Mouse (Mus musculus) ES-E14 (cell line): Measurements from ENCODE around the gene Cwc22. TPM values are rescaled to one million over a fixed set of nuclear protein-coding genes. Genes with fewer than 3 reads are reported as not detected.

Experiments
- DNase-seq: peaks from one replicate; pipeline ENCODE4 v3.0.0-alpha.2; 2013; ENCODE audit warnings: low read depth, low spot score
- H3K27ac ChIP-seq: 2 replicates; pipeline ENCODE4 v1.5.1; 2012; ENCODE audit warnings: low read depth, mild to moderate bottlenecking, low read length, moderate library complexity, mixed read lengths; ENCODE audit not compliant: poor library complexity, insufficient read depth, severe bottlenecking
- H3K36me3 ChIP-seq: 2 replicates; pipeline ENCODE4 v1.6.1; 2012; ENCODE audit warnings: mild to moderate bottlenecking, low read length, moderate library complexity, mixed read lengths; ENCODE audit not compliant: control insufficient read depth, poor library complexity, insufficient read depth, severe bottlenecking
- H3K4me1 ChIP-seq, 2 experiments: fragments of 150-350 bp in 1 of 2; sonication (generic) in 1 of 2; 2 replicates each; pipeline ENCODE4 v1.6.1; 2012; ENCODE audit warnings: low read length in 2 of 2, mild to moderate bottlenecking in 1 of 2, mixed read lengths in 1 of 2; ENCODE audit not compliant: control insufficient read depth in 2 of 2, insufficient read depth in 2 of 2, poor library complexity in 1 of 2
- H3K4me3 ChIP-seq, 2 experiments: fragments of 150-350 bp in 1 of 2; sonication (generic) in 1 of 2; 2 replicates each; pipeline ENCODE4 v1.5.1; 2012; ENCODE audit warnings: low read length in 2 of 2, low read depth in 1 of 2, mild to moderate bottlenecking in 1 of 2, mixed read lengths in 1 of 2; ENCODE audit not compliant: insufficient read depth in 1 of 2, poor library complexity in 1 of 2, severe bottlenecking in 1 of 2
- H3K9ac ChIP-seq: 2 replicates; pipeline ENCODE4 v1.6.1; 2012; ENCODE audit warnings: low read depth, mild to moderate bottlenecking, low read length, mixed read lengths; ENCODE audit not compliant: poor library complexity, insufficient read depth, severe bottlenecking
- H3K9me3 ChIP-seq: fragments of 150-350 bp; sonication (generic); 2 replicates; pipeline ENCODE4 v1.6.1; 2012; ENCODE audit warnings: low read depth, mild to moderate bottlenecking, low read length; ENCODE audit not compliant: control insufficient read depth, insufficient read depth
- CHD2 ChIP-seq: IDR thresholded peaks from 2 replicates; pipeline ENCODE4 v1.6.1; 2014; ENCODE audit warnings: mild to moderate bottlenecking, low read depth, low read length, inconsistent platforms
- HCFC1 ChIP-seq: IDR thresholded peaks from 2 replicates; pipeline ENCODE4 v1.6.1; 2012; ENCODE audit warnings: low read length, inconsistent platforms, borderline replicate concordance; ENCODE audit not compliant: insufficient read depth
- MAFK ChIP-seq: IDR thresholded peaks from 2 replicates; pipeline ENCODE4 v1.6.1; 2014; ENCODE audit warnings: mild to moderate bottlenecking, low read depth, low read length, inconsistent platforms; ENCODE audit not compliant: insufficient read depth
- ZC3H11A ChIP-seq: IDR thresholded peaks from 2 replicates; pipeline ENCODE4 v1.6.1; 2012; ENCODE audit warnings: low read depth, mild to moderate bottlenecking, inconsistent platforms, low read length, borderline replicate concordance
- ZNF384 ChIP-seq: IDR thresholded peaks from 2 replicates; pipeline ENCODE4 v1.6.1; 2012; ENCODE audit warnings: low read depth, low read length, inconsistent platforms
- in situ Hi-C, 2 experiments: fragments of 600-800 bp; cut with MboI; formaldehyde crosslinking; loops; one replicate each; pipeline ENCODE4 v1.15.1; 2025; ENCODE audit warnings: low sequenced_read_pairs in 2 of 2, inconsistent platforms in 1 of 2; ENCODE audit not compliant: unreplicated experiment in 2 of 2
- total RNA-seq: library from RNA; depleted of rRNA; stranded (reverse); fragments of 300-350 nt; gene quantifications from 2 replicates; pipeline ENCODE4 v1.2.3, GENCODE M21; 2012

Cwc22 gene
- total RNA-seq, 1 experiment: 57.7 TPM

DNA sequence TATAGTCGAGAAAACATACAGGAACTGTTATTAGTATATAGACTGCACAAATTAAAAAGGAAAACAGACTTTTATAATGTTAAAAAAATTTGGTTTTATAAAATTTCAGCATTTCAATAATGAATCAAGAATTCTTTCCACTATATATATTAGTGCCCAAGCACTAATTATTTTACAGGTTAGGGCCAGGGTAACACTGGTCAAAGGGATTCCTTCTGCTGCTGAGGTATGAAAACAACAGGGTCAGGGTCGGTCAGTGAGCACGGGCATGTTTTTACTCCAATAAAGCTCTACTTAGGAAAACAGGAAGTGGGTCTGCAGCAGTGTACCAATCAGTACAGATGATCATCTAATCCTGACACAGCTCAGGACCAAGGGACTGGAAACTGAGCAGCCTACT lies 36.0 kb downstream of the Cwc22 start:
- no peak overlapping the region for H3K9ac ChIP-seq
- TF ChIP-seq ZC3H11A: no peak
- TF ChIP-seq HCFC1: no peak
- no peak for TF ChIP-seq ZNF384
- TF ChIP-seq CHD2: no peak
- TF ChIP-seq MAFK: no peak
- H3K9me3 ChIP-seq: no peaks in the 10 kb centered on the region
- no peak for DNase-seq
- no peaks in the 10 kb centered on the region for H3K4me1 ChIP-seq
- H3K36me3 ChIP-seq: peaks cover 5% of the 10 kb centered on the region
- H3K27ac ChIP-seq: no peak overlapping the region
- H3K4me3 ChIP-seq: no peak overlapping the region
- in situ Hi-C loops: no loop called here

DNA sequence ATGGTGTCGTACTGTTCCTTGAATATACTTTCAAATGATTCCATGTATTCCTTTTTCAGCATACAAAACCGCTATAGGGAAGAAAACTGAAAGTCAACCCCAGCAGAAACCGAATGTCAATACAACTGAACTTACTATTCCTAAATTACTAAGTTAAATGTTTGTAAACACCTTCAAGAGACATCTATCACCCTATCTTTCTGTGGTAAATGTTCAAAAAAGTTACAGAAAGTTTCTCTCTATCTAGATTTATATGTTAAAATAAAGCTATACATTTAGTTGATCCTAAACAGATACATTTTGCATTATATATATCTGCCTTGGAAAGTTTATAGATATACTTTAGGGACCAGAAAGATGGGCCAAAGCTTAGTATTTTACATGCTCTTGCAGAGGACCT lies 39.0 kb downstream of the Cwc22 start:
- no peak for DNase-seq
- TF ChIP-seq ZC3H11A (no peak), HCFC1 (no peak), MAFK (no peak), CHD2 (no peak), ZNF384 (no peak)
- Histone ChIP-seq H3K27ac (no peak overlapping the region), H3K9ac (no peak overlapping the region), H3K4me3 (no peak overlapping the region), H3K9me3 (no peaks in the 10 kb centered on the region), H3K36me3 (peaks cover 8% of the 10 kb centered on the region), H3K4me1 (no peaks in the 10 kb centered on the region)
- in situ Hi-C loops: no loop called here

- no peak for DNase-seq
- H3K4me1 ChIP-seq: no peaks in the 10 kb centered on the region
- no peak overlapping the region for H3K4me3 ChIP-seq
- no peak overlapping the region for H3K9ac ChIP-seq
- TF ChIP-seq ZNF384: no peak
- TF ChIP-seq MAFK: no peak
- TF ChIP-seq CHD2: no peak
- no peak for TF ChIP-seq ZC3H11A
- TF ChIP-seq HCFC1: no peak
- in situ Hi-C loops: no loop called here
- no peak overlapping the region for H3K27ac ChIP-seq
- H3K9me3 ChIP-seq: no peaks in the 10 kb centered on the region
- H3K36me3 ChIP-seq: peaks cover 11% of the 10 kb centered on the region
Measured at GRCm38 (mm10) chr2:77905023-77905422, 41.2 kb downstream of the Cwc22 start.

DNA sequence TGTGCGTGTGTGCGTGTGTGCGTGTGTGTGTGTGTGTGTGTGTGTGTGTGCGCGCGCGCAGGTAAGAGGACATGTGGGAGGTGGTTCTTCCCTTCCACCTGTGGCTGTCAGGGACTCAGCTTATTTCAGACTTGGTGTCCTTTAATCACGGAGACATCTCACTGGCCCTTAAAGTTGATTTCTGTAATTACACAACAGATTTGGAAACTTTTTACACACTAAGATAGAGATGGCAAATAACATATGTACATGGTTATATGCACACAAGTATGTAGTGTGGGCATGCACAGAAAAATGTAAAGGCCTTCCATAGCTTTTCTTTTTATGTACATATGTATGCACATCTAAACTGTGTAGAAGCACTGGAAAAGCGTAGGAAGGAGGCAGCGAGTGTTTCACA lies 41.7 kb downstream of the Cwc22 start:
- Histone ChIP-seq H3K9ac (no peak overlapping the region), H3K4me1 (no peaks in the 10 kb centered on the region), H3K4me3 (no peak overlapping the region), H3K9me3 (no peaks in the 10 kb centered on the region), H3K27ac (no peak overlapping the region), H3K36me3 (peaks cover 11% of the 10 kb centered on the region)
- in situ Hi-C loops: no loop called here
- TF ChIP-seq HCFC1: no peak
- no peak for TF ChIP-seq CHD2
- TF ChIP-seq ZC3H11A: no peak
- no peak for TF ChIP-seq ZNF384
- no peak for TF ChIP-seq MAFK
- DNase-seq: no peak

GRCm38 (mm10) chr2:77903979-77904378 lies 42.2 kb downstream of the Cwc22 start:
- Histone ChIP-seq H3K4me3 (no peak overlapping the region), H3K9me3 (no peaks in the 10 kb centered on the region), H3K36me3 (peaks cover 11% of the 10 kb centered on the region), H3K4me1 (no peaks in the 10 kb centered on the region), H3K27ac (no peak overlapping the region), H3K9ac (no peak overlapping the region)
- TF ChIP-seq ZNF384: no peak
- no peak for TF ChIP-seq CHD2
- TF ChIP-seq ZC3H11A: no peak
- no peak for TF ChIP-seq HCFC1
- no peak for TF ChIP-seq MAFK
- no peak for DNase-seq
- in situ Hi-C loops: no loop called here
